Mouse (Mus musculus) adrenal gland, adult 8-10 months (tissue): Measurements from ENCODE around the gene H2al2b. TPM values are rescaled to one million over a fixed set of nuclear protein-coding genes. Genes with fewer than 3 reads are reported as not detected.
"Not testable (repeated sequence)": the region's sequence is repeated elsewhere in the genome, so short reads cannot be mapped to it uniquely, and the experiment has no call there.

Experiments
- DNase-seq: peaks from one replicate; pipeline ENCODE4 v3.0.0; 2022
- total RNA-seq, 4 experiments: library from RNA; stranded (reverse); gene quantifications; 2 replicates each; pipeline ENCODE4 v1.2.4; 2022

Gene H2al2b
- total RNA-seq = not detected

DNA sequence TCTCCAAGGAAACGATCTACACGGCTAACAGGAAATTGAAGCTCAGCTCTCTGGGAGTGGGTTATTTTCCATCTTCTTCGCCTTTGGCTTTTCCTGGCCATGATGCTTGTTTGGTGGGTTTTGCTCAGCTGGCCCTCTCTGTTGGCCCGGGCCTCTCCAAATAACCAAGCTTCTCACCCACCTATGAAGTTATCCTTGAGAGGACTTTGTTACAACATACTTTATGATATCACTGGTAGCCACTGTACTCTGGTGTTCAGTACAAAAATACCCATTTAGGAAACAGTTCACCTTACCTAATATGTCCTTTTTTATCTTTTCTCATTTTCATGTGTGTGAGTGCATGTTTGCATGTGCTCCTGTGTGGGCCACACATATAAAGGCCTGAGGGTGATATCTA lies at the start of gene H2al2b:
TSS of gene H2al2b (minus strand) at position 101 of the 400 bp plus-strand sequence.
- DNase-seq = not testable (repeated sequence)

Other genes starting within 250 kb of the H2al2b start
- gene H2al2c, start 121.6 kb downstream of the H2al2b start, total RNA-seq = not detected
- gene Sry, start 57.0 kb downstream of the H2al2b start, total RNA-seq = not detected
- gene Gm4064, start 75.5 kb upstream of the H2al2b start, total RNA-seq = not detected
- not detected for gene Rbmy, start 110.0 kb upstream of the H2al2b start, total RNA-seq
- gene Gm10256, start 110.0 kb upstream of the H2al2b start, total RNA-seq = not detected
- gene Gm10352, start 180.3 kb upstream of the H2al2b start, total RNA-seq = not detected
- not detected for gene Gm29289, start 211.9 kb upstream of the H2al2b start, total RNA-seq